Mouse (Mus musculus): Measurements from ENCODE around the gene Thbs1.
A peak's percentile ranks its signal among the peaks of the same experiment; 100 is the strongest.

Thbs1 gene

DNA sequence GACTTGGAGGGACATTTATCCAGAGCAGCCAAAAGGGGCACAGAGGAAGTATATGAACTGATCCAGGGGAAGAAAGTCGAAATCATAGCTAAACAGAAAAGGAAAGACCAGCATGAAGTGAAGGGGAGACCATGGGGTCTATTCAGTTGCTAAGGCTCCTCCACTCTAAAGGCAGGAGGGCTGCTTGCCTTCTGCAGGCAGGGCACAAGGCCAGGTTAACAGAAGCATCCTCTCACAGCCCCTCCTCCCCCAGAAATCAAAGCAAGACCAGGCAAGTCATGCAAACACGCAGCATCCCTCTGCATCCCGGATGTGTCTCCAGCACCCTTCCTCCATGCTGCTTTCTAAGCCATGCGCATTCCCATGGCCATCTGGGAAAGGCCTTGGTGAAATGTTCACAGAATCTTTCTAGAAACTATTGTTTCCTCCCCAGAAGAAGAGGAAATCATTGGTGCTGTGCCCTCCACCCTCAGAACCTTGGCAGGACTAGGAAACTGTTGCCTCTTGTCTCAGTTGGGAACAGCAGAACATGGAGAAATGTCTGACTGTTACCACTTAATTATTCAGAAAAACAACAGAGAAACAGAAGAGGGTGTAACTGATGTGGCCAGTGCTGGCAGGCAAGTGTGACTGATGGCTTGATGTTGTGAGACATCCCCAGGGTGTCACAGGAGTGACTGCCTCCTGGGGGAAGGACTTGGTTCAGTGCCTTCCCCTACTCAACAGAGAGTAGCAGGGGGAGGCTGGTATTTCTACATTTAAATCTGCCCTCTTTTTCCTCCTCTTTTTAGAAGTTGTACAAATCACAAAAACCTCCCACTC, 36.9 kb downstream of the Thbs1 start:
- no peak for DNase-seq (ENCODE audit: low read depth)

DNA sequence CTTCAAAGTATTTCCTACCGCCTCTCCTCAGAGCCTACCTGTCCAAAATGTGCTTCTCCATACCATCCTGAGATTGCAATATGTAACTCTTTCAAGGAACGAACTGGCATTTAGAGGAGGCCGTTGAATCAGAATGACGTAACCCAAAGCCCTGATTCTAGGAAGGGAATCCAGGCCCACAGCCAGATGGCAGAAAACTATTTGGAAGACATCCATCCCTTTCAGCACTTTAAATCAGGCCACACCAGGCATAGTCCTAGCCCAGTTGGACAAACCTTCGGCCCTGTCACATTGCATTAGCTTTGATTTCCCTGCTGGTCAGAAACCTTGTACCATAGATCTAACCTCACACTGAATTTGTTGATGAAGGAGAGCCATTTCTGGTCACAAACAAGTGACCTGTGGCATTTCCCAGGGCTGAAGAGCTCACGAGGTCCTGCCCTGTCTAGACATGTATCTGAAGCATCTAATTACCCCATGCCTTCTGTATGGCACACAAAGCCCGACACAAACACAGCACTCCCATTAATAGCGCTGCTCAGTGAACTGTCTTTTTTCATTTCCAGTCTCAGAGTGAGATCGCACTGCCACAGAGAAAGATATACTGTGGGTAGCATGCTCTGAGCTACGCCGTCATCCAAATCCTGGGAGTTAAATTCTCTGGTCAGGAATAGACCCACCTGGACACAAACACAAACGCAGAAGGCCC, 38.3 kb downstream of the Thbs1 start:
- peak; percentile 94 for DNase-seq (ENCODE audit: low read depth)

- DNase-seq (ENCODE audit: low read depth) = no peak
Measured at GRCm38 (mm10) chr2:118158095-118158494, 46.4 kb downstream of the Thbs1 start.

GRCm38 (mm10) chr2:118159126-118159525, 47.5 kb downstream of the Thbs1 start:
- DNase-seq (ENCODE audit: low read depth) = no peak

DNA sequence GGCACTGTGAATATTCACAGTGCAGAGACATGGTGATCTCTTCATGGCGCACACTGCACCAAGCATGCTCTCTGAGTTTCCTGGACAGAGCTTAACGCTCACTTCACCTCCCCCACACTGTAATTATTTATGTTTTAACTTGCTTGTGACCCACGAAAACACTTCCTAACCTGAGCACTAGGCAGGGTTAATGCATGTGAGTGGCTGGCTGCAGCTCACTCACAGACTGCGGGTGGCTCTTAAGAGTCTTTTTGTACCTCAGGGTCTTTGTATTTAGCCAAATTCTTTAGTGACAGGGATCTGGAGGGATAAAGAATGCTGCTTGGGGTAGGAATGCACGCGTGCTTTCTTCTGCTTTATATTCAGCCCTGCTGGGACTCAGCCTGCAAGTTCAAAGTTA, 48.9 kb downstream of the Thbs1 start:
- DNase-seq (ENCODE audit: low read depth) = no peak

DNA sequence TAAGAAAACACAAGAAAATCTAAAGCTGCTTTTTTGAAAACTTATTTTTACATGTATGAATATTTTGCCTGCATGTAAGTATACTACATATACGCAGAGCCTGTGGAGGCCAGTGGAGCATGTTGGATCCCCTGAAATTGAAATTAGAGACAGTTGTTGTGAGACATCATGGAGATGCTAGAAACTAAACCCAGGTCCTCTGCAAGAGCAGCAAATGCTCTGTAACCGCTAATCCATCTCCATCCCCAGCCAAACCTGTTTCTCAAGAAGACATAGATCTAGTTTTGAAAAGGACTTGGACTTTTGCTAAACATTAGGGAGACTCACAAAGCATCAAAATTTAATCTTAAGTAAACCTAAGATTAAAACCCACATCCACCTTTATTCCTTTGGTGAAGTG, 49.3 kb downstream of the Thbs1 start:
- no peak for DNase-seq (ENCODE audit: low read depth)

- DNase-seq (ENCODE audit: low read depth) = no peak
Measured at GRCm38 (mm10) chr2:118162486-118162885, 50.8 kb downstream of the Thbs1 start.

DNA sequence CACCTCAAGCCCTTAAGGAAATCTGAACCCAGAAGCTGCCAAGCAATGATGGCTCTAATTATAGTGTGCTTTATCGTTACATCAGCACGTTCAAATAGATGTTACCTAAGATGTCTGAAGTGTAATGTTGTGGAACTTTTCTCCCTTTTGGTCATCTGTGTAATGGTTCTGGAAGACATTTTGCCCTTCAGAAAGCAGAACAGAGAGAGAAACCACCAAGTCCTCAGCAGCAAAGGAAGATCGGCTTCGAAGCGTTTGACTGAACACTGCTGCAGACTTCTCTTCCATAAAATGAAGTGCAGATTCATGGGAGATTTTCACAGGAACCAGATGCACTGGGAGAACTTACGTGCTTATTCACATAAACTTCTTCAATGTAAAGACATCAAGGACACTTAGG, 52.5 kb downstream of the Thbs1 start:
- no peak for DNase-seq (ENCODE audit: low read depth)

DNA sequence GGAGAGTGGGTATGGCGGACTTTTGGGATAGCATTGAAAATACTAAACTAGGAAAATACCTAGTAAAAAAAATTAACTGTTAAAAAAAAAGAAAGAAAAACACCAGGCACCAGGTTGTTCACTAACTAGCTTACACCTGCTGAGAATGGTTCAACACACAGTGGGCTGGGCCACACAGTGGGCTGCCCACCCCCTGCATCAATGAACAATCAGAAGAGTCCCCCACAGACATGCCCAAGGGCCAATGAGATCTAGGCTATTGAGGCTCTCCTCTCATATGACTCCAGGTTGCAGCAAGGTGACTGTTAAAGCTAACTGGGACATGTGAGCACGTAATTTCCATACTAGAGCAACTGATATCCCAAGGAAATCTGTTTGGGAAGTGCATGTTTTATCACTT, 54.0 kb downstream of the Thbs1 start:
- no peak for DNase-seq (ENCODE audit: low read depth)

- DNase-seq (ENCODE audit: low read depth) = no peak
Measured at GRCm38 (mm10) chr2:118167731-118168130, 56.1 kb downstream of the Thbs1 start.

GRCm38 (mm10) chr2:118168225-118168624, 56.5 kb downstream of the Thbs1 start:
- DNase-seq (ENCODE audit: low read depth) = no peak

GRCm38 (mm10) chr2:118174558-118175383, 63.1 kb downstream of the Thbs1 start:
- DNase-seq (ENCODE audit: low read depth) = no peak
